Mouse (Mus musculus) neural tube, embryonic 15.5 days (tissue): ENCODE data around the gene Ntrk1. TPM values are rescaled to one million over a fixed set of nuclear protein-coding genes. Genes with fewer than 3 reads are reported as not detected.

Source experiments
- ATAC-seq: fragments of 200-750 bp; cut with Nextera tagmentation; 2 replicates; pipeline ENCODE4 v1.8.0; 2017; ENCODE audit warnings: mild to moderate bottlenecking, moderate TSS enrichment, moderate library complexity; ENCODE audit not compliant: low FRiP score
- H3K27ac ChIP-seq: fragments of 300-500 bp; sonication (generic); replicated peaks from 2 replicates; pipeline ENCODE4 v1.5.1; 2015; ENCODE audit warnings: mild to moderate bottlenecking, inconsistent platforms
- H3K27me3 ChIP-seq: fragments of 300-500 bp; sonication (generic); replicated peaks from 2 replicates; pipeline ENCODE4 v1.6.1; 2015; ENCODE audit warnings: inconsistent platforms
- H3K36me3 ChIP-seq: fragments of 300-500 bp; sonication (generic); 2 replicates; pipeline ENCODE4 v1.6.1; 2015; ENCODE audit warnings: inconsistent platforms
- H3K4me1 ChIP-seq: fragments of 300-500 bp; sonication (generic); 2 replicates; pipeline ENCODE4 v1.6.1; 2015; ENCODE audit warnings: inconsistent platforms
- H3K4me2 ChIP-seq: fragments of 300-500 bp; sonication (generic); 2 replicates; pipeline ENCODE4 v1.6.1; 2015; ENCODE audit warnings: inconsistent platforms, mild to moderate bottlenecking, moderate library complexity
- H3K4me3 ChIP-seq: fragments of 300-500 bp; sonication (generic); replicated peaks from 2 replicates; pipeline ENCODE4 v1.5.1; 2015; ENCODE audit warnings: mild to moderate bottlenecking, inconsistent platforms
- H3K9ac ChIP-seq: fragments of 300-500 bp; sonication (generic); replicated peaks from 2 replicates; pipeline ENCODE4 v1.6.1; 2015; ENCODE audit warnings: mild to moderate bottlenecking, inconsistent platforms
- H3K9me3 ChIP-seq: fragments of 300-500 bp; sonication (generic); replicated peaks from 2 replicates; pipeline ENCODE4 v1.6.1; 2016; ENCODE audit warnings: inconsistent platforms
- WGBS: fragments of 180-500 bp; shearing (Covaris S2); methylation state at CpG from one replicate; pipeline ENCODE4 v1.1.7; 2015; ENCODE audit warnings: mixed read lengths; 5-methylcytosine and 5-hydroxymethylcytosine counted together
- polyA plus RNA-seq: library from polyadenylated mRNA; unstranded; fragments of >200 nt; fragmentation: Nextera tagmentation; extraction: Ambion mirVana; gene quantifications from 2 replicates; pipeline ENCODE4 v1.2.1, GENCODE M21; 2015

The Ntrk1 gene
- polyA plus RNA-seq, 1 experiment from 2014 or later: 50.1 TPM

DNA sequence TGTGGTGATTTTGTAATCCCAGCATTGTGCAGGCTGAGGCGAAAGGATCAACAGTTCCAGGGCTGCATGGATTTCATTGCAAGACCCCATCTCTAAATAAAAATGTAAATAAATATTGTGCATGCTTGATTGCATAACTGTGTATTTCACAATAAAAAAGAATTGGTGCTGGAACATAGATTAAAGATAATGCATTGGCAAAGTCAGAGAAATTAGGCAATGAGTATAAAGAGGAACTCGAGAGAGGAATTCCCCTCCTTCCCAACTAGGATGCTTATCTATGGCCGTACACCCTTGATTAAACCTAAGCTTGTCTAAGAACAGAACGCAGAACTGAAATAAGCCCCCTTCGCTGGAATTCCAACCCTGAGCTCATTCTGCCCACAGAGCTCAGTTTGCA is 9.8 kb downstream of the Ntrk1 start:
- no peak overlapping the region for H3K4me2 ChIP-seq
- H3K36me3 ChIP-seq: no peaks in the 10 kb centered on the region
- H3K27ac ChIP-seq: no peak overlapping the region
- no peaks in the 10 kb centered on the region for H3K9me3 ChIP-seq
- no peak overlapping the region for H3K4me3 ChIP-seq
- peaks cover 8% of the 10 kb centered on the region; the same call in 1 of the 2 replicates for H3K27me3 ChIP-seq
- H3K9ac ChIP-seq: no peak overlapping the region
- ATAC-seq: no peak
- 0 out of 2 replicates have a peak, but pooled peaks cover 5% of the 10 kb centered on the region for H3K4me1 ChIP-seq
- WGBS: 89% methylated on average over 5 of the region's 5 CpGs

DNA sequence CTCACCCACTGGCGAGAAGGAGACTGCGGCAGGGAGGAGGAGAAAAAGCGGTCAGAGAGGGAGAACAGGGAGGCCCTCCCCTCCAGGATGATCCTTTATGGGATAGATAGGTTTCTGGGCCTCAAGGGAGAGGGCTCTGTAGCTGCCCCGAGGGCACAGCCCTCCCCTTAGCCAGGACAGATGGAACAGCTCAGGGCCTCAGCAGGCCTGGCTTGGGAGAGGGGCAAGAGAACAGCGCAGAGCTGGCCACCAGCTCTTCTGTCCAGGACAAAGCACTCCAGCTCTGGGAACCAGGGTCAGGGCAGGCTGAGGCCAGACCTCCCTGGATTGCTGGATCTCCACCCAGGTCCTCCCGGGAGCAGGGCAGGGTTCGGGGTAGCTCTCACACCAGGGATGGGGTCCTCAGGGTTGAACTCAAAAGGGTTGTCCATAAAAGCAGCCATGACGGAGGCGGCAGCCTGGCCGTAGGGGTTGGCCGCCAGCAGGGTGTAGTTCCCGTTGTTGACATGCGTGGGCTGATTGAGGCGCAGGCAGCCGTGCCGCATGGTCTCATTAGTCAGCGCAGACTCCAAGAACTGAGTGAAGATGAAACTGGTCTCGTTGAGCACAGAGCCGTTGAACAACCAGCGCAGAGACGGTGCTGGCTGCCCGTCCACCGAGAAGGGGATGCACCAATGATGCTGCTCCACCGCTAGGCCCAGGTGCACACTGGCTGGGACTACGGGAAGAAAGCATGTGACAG is 11.5 kb downstream of the Ntrk1 start:
- no peak for ATAC-seq

DNA sequence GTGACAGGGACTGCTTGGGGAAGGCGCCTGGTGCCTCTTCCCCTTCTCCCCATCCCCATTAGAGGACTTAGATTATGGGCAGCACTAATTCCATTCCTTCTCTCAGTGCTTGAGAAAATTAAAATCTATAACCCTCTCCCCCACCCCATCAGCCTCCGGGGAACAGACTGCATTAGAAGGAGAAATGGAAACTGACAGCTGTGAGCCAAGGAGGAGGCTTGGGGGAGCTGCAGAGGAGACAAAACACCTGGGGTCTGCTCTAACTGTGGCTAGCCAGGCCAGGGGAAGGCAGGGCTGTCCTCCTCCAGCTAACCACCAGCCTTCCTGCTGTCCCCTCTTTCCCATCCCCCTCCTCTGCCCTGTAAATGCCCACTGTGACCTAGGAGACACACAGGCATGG is 15.9 kb downstream of the Ntrk1 start:
- H3K9ac ChIP-seq: no peak overlapping the region; the same call in 1 of the 2 replicates
- peaks cover 20% of the 10 kb centered on the region for H3K4me1 ChIP-seq
- no peak overlapping the region for H3K4me2 ChIP-seq
- no peak for ATAC-seq
- no peaks in the 10 kb centered on the region for H3K36me3 ChIP-seq
- peaks cover 7% of the 10 kb centered on the region; the same call in 1 of the 2 replicates for H3K27me3 ChIP-seq
- H3K4me3 ChIP-seq: no peak overlapping the region
- 53% methylated on average over 2 of the region's 2 CpGs for WGBS
- no peak overlapping the region for H3K27ac ChIP-seq
- H3K9me3 ChIP-seq: no peaks in the 10 kb centered on the region

More for the DNA sequence above, 11.5 kb downstream of the Ntrk1 start:
- WGBS: 83% methylated on average over 25 of the region's 25 CpGs
- Histone ChIP-seq H3K27me3 (peaks cover 7% of the 10 kb centered on the region; the same call in 1 of the 2 replicates), H3K36me3 (no peaks in the 10 kb centered on the region), H3K9ac (no peak overlapping the region), H3K4me3 (no peak overlapping the region), H3K4me2 (no peak overlapping the region), H3K4me1 (peaks cover 9% of the 10 kb centered on the region), H3K9me3 (no peaks in the 10 kb centered on the region), H3K27ac (no peak overlapping the region)

DNA sequence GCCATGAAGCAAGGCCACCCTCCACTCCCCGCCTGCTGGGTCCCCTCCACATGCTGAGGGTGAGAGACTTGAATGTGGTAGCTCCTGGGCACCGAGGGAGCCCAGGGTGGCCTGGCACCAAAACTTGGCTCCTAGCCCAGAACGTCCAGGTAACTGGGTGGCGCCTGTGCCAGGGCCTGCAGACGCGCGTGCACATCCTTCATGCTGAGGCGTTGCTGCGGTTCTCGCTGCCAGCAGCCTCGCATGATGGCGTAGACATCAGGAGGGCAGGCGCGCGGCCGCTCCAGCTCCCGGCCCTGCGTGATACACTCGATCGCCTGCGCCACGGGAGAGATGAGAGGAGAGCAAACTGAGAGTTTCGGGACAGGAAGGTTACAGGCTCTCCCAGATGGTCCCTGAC is 16.7 kb downstream of the Ntrk1 start:
- Histone ChIP-seq H3K9ac (no peak overlapping the region; the same call in 1 of the 2 replicates), H3K4me2 (peak overlapping the region; percentile 38), H3K4me3 (no peak overlapping the region), H3K4me1 (peaks cover 20% of the 10 kb centered on the region), H3K9me3 (no peaks in the 10 kb centered on the region), H3K27me3 (peaks cover 7% of the 10 kb centered on the region; the same call in 1 of the 2 replicates), H3K36me3 (no peaks in the 10 kb centered on the region), H3K27ac (no peak overlapping the region)
- 0 out of 2 replicates have a peak, but pooled peaks have one; percentile 19 for ATAC-seq
- WGBS: 41% methylated on average over 23 of the region's 23 CpGs

DNA sequence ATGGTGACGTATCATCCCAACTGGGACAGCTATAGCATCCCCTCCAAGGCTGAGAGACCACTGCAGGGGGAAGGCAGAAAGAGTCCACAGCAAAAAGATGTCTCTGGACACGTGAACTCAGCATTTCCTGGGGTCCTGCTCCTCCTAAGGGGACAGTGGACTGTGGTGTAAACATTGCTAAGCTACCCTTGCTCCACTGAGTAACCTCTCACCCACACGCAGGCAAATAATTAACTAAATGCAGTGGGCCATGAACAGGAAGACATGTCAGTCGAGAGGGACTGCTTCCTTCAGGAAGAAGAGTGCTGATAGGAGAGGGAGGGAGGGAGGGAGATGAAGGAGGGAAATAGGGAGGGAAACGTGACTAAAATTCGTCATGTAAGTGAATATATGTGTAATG is 23.9 kb downstream of the Ntrk1 start:
- WGBS: 49% methylated on average over 6 of the region's 6 CpGs
- no peak for ATAC-seq
- no peak overlapping the region for H3K27ac ChIP-seq
- peaks cover 46% of the 10 kb centered on the region for H3K27me3 ChIP-seq
- no peaks in the 10 kb centered on the region for H3K9me3 ChIP-seq
- no peaks in the 10 kb centered on the region for H3K36me3 ChIP-seq
- no peak overlapping the region for H3K4me3 ChIP-seq
- H3K4me2 ChIP-seq: no peak overlapping the region
- 0 out of 2 replicates have a peak, but pooled peaks cover 5% of the 10 kb centered on the region for H3K4me1 ChIP-seq
- no peak overlapping the region for H3K9ac ChIP-seq

DNA sequence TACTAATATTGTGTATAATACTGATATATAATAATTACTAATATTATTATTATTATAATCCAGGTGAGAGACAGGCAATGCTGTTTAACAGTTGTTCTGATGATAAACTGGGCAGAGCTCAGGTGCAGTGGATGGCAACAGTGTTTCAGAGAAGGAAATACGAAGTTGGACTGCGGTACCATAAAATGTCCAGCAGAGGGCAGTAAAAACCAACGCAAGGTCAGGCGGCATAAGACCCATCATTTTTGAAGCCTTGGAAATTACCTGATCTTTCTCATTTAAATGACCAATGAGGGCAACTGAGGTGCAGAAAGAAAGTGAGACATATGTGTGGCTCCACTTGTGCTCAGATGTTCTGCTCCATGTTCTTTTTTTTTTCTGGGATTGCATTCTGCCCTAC is 24.7 kb downstream of the Ntrk1 start:
- Histone ChIP-seq H3K27ac (no peak overlapping the region), H3K27me3 (peaks cover 48% of the 10 kb centered on the region), H3K4me1 (0 out of 2 replicates have a peak, but pooled peaks cover 3% of the 10 kb centered on the region), H3K9ac (no peak overlapping the region), H3K4me3 (no peak overlapping the region), H3K9me3 (no peaks in the 10 kb centered on the region), H3K4me2 (no peak overlapping the region), H3K36me3 (no peaks in the 10 kb centered on the region)
- WGBS: under 1% methylated on average over 4 of the region's 4 CpGs
- ATAC-seq: no peak

DNA sequence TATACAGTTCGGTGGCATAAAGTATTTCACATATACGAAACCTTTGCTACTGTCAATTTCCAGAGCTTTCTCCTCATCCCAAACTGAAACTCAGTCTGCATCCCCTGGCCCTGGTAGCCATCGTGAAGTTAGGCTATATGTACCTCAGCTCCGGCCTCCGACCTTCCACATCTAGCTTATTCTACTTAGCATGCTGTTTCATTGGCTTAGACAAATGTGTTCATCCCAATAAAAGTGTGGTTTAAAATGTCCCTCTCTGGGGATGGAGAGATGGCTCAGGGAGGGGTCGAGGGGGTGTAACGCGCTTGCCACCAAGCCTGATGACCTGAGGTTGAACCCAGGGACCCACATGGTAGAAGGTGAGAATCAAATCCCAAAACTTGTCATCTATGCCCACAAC is 25.5 kb downstream of the Ntrk1 start:
- Histone ChIP-seq H3K4me1 (0 out of 2 replicates have a peak, but pooled peaks cover 5% of the 10 kb centered on the region), H3K9ac (no peak overlapping the region), H3K27me3 (peaks cover 53% of the 10 kb centered on the region), H3K4me3 (no peak overlapping the region), H3K36me3 (no peaks in the 10 kb centered on the region), H3K27ac (no peak overlapping the region), H3K9me3 (no peaks in the 10 kb centered on the region), H3K4me2 (no peak overlapping the region)
- 79% methylated on average over 8 of the region's 8 CpGs for WGBS
- no peak for ATAC-seq

DNA sequence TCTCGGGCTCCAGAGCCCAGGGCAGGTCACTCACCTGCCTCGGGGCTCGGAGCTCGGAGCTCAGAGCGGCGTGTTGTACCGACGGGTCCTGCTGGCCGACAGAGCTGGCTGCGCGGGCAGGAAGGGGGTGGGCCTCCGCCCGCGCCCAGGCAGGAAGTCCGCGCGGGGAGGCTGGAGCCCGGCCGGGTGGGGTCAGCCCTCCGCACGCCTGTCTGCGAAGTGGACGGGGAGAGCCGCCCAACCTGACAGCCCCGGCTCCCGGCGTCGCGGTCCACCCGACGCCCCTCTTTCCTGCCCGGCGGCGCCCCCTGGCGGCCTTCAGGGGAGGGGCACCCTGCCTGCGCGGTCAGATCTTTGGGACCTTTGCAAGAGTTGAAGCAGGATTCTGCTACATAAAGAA is 26.1 kb downstream of the Ntrk1 start:
- Histone ChIP-seq H3K9ac (0 out of 2 replicates have a peak overlapping the region, but pooled peaks have one; percentile 30), H3K4me3 (peak overlapping the region; percentile 37), H3K4me2 (peak overlapping the region; percentile 50), H3K27me3 (peaks cover 56% of the 10 kb centered on the region), H3K4me1 (peaks cover 9% of the 10 kb centered on the region; the same call in 1 of the 2 replicates), H3K36me3 (no peaks in the 10 kb centered on the region), H3K9me3 (no peaks in the 10 kb centered on the region), H3K27ac (peak overlapping the region; percentile 54)
- ATAC-seq: no peak
- WGBS: 2% methylated on average over 33 of the region's 37 CpGs

DNA sequence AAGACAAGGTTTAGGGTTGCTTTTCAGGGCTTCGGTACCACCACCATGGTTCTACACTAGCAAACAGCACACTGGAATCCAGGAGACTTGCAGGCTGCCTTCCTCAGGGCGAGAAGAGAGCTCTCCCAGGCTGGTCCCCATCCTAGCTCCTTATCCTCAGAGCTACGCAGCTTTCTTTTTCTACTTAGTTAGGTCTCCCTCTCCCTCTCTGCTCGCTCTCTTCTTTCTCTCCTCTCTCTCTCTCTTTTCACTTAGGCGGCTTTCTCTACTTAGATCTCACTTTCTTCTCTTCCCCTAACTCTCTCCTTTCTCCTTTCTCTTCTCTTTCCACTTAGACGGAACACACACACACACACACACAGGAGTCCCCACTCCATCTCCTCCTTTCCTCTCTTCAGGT is 26.5 kb downstream of the Ntrk1 start:
- H3K4me2 ChIP-seq: peak overlapping the region; percentile 50
- 0 out of 2 replicates have a peak overlapping the region, but pooled peaks have one; percentile 30 for H3K9ac ChIP-seq
- H3K27ac ChIP-seq: peak overlapping the region; percentile 54
- peak overlapping the region; percentile 37 for H3K4me3 ChIP-seq
- WGBS: 54% methylated on average over 6 of the region's 6 CpGs
- peaks cover 13% of the 10 kb centered on the region for H3K4me1 ChIP-seq
- H3K27me3 ChIP-seq: peaks cover 57% of the 10 kb centered on the region
- no peaks in the 10 kb centered on the region for H3K9me3 ChIP-seq
- no peaks in the 10 kb centered on the region for H3K36me3 ChIP-seq
- ATAC-seq: no peak

DNA sequence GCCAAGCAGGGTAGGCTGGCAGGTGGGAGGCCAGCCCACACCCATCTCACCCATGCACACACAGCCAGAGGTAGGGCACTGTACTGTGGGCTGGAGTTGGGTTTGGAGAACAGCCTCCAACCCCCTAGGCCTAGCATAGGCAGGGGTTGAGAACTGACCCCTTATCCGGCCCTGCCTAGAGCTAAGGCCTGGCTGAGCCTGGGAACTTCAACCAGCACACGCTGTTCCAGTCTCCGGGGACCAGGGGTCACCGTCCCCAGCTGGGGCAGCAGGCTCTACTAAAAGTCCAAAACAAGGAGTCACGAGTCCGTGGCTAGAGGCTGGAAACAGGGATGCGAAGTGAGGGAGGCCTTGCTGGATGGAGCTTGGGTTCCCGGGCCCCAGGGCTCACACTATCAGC is 27.2 kb downstream of the Ntrk1 start:
- ATAC-seq: no peak
- Histone ChIP-seq H3K27me3 (peaks cover 61% of the 10 kb centered on the region), H3K27ac (0 out of 2 replicates have a peak overlapping the region, but pooled peaks have one; percentile 54), H3K9me3 (no peaks in the 10 kb centered on the region), H3K36me3 (no peaks in the 10 kb centered on the region), H3K4me1 (peaks cover 17% of the 10 kb centered on the region), H3K4me2 (peak overlapping the region; percentile 50), H3K9ac (no peak overlapping the region), H3K4me3 (peak overlapping the region; percentile 37)
- WGBS: 85% methylated on average over 8 of the region's 8 CpGs

DNA sequence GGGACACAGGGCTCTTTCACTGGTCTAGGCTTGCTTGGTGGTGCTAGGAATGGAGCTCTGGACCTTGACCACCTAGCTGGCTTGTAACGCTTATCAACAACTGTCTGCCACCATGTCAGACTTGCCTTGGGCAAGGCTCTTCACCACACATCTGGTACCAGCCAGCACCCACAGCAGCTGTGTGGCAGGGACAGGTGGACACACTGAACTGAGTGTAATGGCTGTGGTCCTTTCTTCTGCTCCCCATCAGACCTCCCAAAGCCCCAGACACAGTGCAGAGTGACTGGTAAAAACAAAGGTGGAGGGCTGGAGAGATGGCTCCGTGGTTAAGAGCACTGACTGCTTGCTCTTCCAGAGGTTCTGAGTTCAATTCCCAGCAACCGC is 28.7 kb downstream of the Ntrk1 start:
- Histone ChIP-seq H3K27ac (no peak overlapping the region), H3K36me3 (no peaks in the 10 kb centered on the region), H3K4me3 (no peak overlapping the region), H3K27me3 (peaks cover 56% of the 10 kb centered on the region), H3K9ac (no peak overlapping the region), H3K4me2 (peak overlapping the region; percentile 50), H3K9me3 (no peaks in the 10 kb centered on the region), H3K4me1 (peaks cover 14% of the 10 kb centered on the region)
- ATAC-seq: no peak
- WGBS: 84% methylated on average over 3 of the region's 3 CpGs
